Mouse (Mus musculus) hindbrain, postnatal 0 days (tissue): Measurements from ENCODE around the gene Stk10. TPM values are rescaled to one million over a fixed set of nuclear protein-coding genes. Genes with fewer than 3 reads are reported as not detected.
A peak's percentile ranks its signal among the peaks of the same experiment; 100 is the strongest.

Source experiments
- ATAC-seq: fragments of 200-750 bp; cut with Nextera tagmentation; 2 replicates; pipeline ENCODE4 v1.8.0; 2017; ENCODE audit warnings: mild to moderate bottlenecking, moderate TSS enrichment, moderate library complexity
- DNase-seq: peaks from one replicate; pipeline ENCODE4 v3.0.0-alpha.2; 2015; ENCODE audit warnings: low spot score
- H3K27ac ChIP-seq: fragments of 300-500 bp; sonication (generic); 2 replicates; pipeline ENCODE4 v1.5.1; 2014; ENCODE audit warnings: mild to moderate bottlenecking
- H3K27me3 ChIP-seq: fragments of 300-500 bp; sonication (generic); 2 replicates; pipeline ENCODE4 v1.6.1; 2014; ENCODE audit warnings: low read length, mixed read lengths; ENCODE audit not compliant: insufficient read depth
- H3K36me3 ChIP-seq: fragments of 300-500 bp; sonication (generic); 2 replicates; pipeline ENCODE4 v1.6.1; 2014; ENCODE audit warnings: low read length, mixed read lengths; ENCODE audit not compliant: insufficient read depth
- H3K4me1 ChIP-seq: fragments of 300-500 bp; sonication (generic); 2 replicates; pipeline ENCODE4 v1.6.1; 2014; ENCODE audit warnings: antibody characterized with exemption, low read length, mixed read lengths; ENCODE audit not compliant: insufficient read depth
- H3K4me2 ChIP-seq: fragments of 300-500 bp; sonication (generic); 2 replicates; pipeline ENCODE4 v1.6.1; 2014; ENCODE audit warnings: low read depth, mild to moderate bottlenecking, low read length, moderate library complexity, mixed read lengths
- H3K4me3 ChIP-seq: fragments of 300-500 bp; sonication (generic); 2 replicates; pipeline ENCODE4 v1.5.1; 2014; ENCODE audit warnings: low read length
- H3K9ac ChIP-seq: fragments of 300-500 bp; sonication (generic); replicated peaks from 2 replicates; pipeline ENCODE4 v1.6.1; 2014; ENCODE audit warnings: mild to moderate bottlenecking, low read length, moderate library complexity, mixed read lengths
- H3K9me3 ChIP-seq: fragments of 300-500 bp; sonication (generic); 2 replicates; pipeline ENCODE4 v1.6.1; 2016; ENCODE audit warnings: low read length, mixed read lengths
- CTCF ChIP-seq: IDR thresholded peaks from 2 replicates; pipeline ENCODE4 v1.5.1; 2016; ENCODE audit warnings: antibody characterized with exemption, control low read depth, low read depth
- WGBS: fragments of 180-500 bp; shearing (Covaris S2); extraction: QIAGEN DNeasy Blood & Tissue Kit; methylation state at CpG from one replicate; pipeline ENCODE4 v1.1.7; 2014; 5-methylcytosine and 5-hydroxymethylcytosine counted together
- polyA plus RNA-seq: library from polyadenylated mRNA; unstranded; fragments of >200 nt; fragmentation: Nextera tagmentation; extraction: Ambion mirVana; gene quantifications from 2 replicates; pipeline ENCODE4 v1.2.1, GENCODE M21; 2015
- total RNA-seq: library from RNA; depleted of rRNA; stranded (reverse); fragments of >200 nt; gene quantifications from 2 replicates; pipeline ENCODE4 v1.2.3, GENCODE M21; 2014

Stk10 gene
- total and polyA plus RNA-seq, 2 experiments from 2014 or later, result 1.2 to 4.5 TPM

DNA sequence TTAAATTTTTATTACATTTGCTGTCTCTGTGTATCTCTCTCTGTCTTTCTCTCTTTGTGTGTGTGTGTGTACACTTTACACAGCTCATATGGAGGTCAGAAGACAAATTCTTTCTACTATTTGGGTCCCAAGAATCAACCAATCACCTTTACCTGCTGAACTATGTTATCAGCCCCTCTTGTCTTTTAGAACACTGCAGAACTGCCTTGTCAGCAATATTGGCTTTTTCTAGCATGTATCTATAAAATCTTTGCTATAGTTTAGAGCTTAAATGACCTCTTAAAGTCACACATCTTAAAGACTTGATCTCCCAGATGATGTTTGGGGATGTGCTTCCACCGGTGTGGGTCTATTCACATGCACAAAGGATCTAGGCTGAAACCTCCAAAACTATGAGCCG is 42.0 kb upstream of the Stk10 start:
- DNase-seq (no peak), ATAC-seq (no peak)
- Histone ChIP-seq H3K4me2 (no peak overlapping the region), H3K9ac (no peak overlapping the region), H3K27me3 (no peaks in the 10 kb centered on the region), H3K4me3 (no peak overlapping the region), H3K9me3 (no peaks in the 10 kb centered on the region), H3K4me1 (no peaks in the 10 kb centered on the region), H3K36me3 (no peaks in the 10 kb centered on the region), H3K27ac (no peak overlapping the region)
- WGBS, result 99% methylated on average over 2 of the region's 2 CpGs
- TF ChIP-seq CTCF, result no peak

DNA sequence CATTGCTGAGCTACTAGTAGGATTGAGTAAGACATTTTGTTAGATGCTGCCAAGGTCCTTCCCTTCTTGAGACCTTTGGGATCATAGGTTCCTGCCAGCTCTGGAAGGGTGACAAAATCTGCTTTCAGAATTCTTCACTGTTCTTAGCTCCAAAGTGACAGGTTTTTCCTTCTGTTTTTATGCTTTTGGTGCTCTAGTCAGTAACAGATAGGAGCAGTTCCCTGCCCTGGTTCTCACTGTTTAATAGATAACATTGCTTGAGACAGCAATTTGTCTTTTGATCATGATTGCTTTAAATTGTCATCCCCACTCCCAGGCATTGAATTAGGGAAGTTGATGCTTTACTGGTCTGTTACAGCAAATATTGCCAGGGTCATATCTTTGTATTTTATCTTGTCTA is 39.8 kb upstream of the Stk10 start:
- H3K27me3 ChIP-seq, result no peaks in the 10 kb centered on the region
- no peak for DNase-seq
- H3K4me2 ChIP-seq, result no peak overlapping the region
- no peak overlapping the region for H3K27ac ChIP-seq
- no peak for ATAC-seq
- no peaks in the 10 kb centered on the region for H3K4me1 ChIP-seq
- H3K36me3 ChIP-seq, result no peaks in the 10 kb centered on the region
- H3K9me3 ChIP-seq, result no peaks in the 10 kb centered on the region
- H3K4me3 ChIP-seq, result no peak overlapping the region
- no peak for TF ChIP-seq CTCF
- H3K9ac ChIP-seq, result no peak overlapping the region

DNA sequence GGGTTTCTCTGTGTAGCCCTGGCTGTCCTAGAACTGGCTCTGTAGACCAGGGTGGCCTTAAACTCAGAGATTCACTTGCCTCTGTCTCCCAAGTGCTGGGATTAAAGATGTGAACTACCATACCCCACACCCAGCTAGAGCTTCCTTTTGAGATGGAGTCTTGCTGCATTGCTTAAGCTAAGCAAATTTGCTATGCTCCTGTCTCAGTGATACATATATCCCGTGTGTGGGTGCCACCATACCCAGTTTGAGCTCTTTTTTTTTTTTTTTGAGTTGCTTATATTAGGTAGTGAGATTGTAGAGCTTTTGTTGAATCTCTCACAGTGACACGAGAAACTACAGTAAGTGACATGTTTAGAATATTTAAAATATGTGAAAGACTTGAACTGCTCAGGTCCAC is 37.8 kb upstream of the Stk10 start:
- Histone ChIP-seq H3K36me3 (no peaks in the 10 kb centered on the region), H3K4me1 (no peaks in the 10 kb centered on the region), H3K4me3 (no peak overlapping the region), H3K4me2 (no peak overlapping the region), H3K9ac (no peak overlapping the region), H3K27ac (no peak overlapping the region), H3K27me3 (no peaks in the 10 kb centered on the region), H3K9me3 (no peaks in the 10 kb centered on the region)
- no peak for ATAC-seq
- DNase-seq, result no peak
- no peak for TF ChIP-seq CTCF
- WGBS, result 84% methylated on average over 2 of the region's 2 CpGs

DNA sequence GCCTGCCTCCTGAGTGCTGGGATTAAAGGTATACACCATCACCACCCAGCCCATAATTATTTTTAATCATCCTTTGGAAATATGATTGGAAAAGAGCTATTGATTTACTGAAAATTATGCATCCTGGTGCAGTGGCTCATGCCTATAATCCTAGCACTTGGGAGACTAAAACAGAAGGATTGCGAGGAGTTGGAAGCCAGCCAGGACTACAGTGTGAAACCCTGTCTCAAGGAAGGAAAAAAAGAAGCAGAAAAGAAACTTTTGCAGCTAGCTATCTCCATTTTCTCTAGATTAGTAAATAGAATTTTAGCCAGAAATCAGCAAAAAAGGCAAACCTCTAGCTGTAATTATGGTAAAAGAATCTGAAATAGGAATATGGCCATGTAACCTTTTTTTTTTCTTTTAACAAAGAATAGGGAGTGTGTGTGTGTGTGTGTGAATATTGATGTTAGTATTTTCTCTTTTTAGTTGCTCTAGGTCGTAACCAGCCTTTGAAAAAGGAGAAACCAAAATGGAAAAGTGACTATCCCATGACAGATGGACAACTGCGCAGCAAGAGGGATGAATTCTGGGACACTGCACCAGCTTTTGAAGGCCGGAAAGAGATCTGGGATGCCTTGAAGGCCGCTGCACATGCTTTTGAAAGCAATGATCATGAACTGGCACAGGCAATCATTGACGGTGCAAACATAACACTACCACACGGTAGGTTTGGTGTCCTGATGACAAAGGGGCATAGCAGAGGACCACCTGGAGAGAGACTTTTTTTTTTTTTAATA is 34.2 kb upstream of the Stk10 start:
- H3K4me1 ChIP-seq, result no peaks in the 10 kb centered on the region
- no peak for TF ChIP-seq CTCF
- no peaks in the 10 kb centered on the region for H3K27me3 ChIP-seq
- peak; percentile 65 for DNase-seq
- no peak overlapping the region for H3K4me3 ChIP-seq
- no peak overlapping the region for H3K4me2 ChIP-seq
- no peak overlapping the region for H3K9ac ChIP-seq
- H3K36me3 ChIP-seq, result no peaks in the 10 kb centered on the region
- ATAC-seq, result no peak
- H3K27ac ChIP-seq, result no peak overlapping the region
- WGBS, result 62% methylated on average over 7 of the region's 7 CpGs
- H3K9me3 ChIP-seq, result no peaks in the 10 kb centered on the region

- Histone ChIP-seq H3K9ac (no peak overlapping the region), H3K27ac (no peak overlapping the region), H3K9me3 (no peaks in the 10 kb centered on the region), H3K27me3 (no peaks in the 10 kb centered on the region), H3K36me3 (no peaks in the 10 kb centered on the region), H3K4me3 (no peak overlapping the region), H3K4me1 (no peaks in the 10 kb centered on the region), H3K4me2 (no peak overlapping the region)
- TF ChIP-seq CTCF, result peak; percentile 34
- WGBS, result 96% methylated on average over 4 of the region's 4 CpGs
- ATAC-seq (no peak), DNase-seq (no peak)
These were observed 33.2 kb upstream of the Stk10 start for GRCm38 (mm10) chr11:32499931-32500330.

DNA sequence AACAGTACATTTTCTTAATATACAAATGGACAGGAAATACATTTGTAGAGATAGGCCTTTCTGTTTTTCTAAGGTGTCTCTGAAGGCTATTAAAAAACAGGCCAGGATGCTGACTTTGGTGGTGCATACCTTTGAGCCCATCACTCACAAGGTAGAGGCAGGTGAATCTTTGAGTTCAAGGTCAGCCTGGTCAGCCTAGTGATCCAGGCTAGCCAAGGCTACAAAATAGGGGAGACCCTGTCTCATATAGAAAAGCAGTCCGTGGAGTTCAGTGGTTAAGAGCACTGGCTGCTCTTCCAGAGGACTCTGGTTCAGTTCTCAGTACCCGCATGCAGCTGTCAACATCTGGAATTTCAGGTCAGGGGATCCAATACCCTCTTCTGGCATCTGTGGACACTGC is 29.4 kb upstream of the Stk10 start:
- TF ChIP-seq CTCF, result no peak
- ATAC-seq, result no peak
- Histone ChIP-seq H3K9ac (no peak overlapping the region), H3K27ac (no peak overlapping the region), H3K9me3 (no peaks in the 10 kb centered on the region), H3K4me3 (no peak overlapping the region), H3K36me3 (no peaks in the 10 kb centered on the region), H3K4me1 (no peaks in the 10 kb centered on the region), H3K27me3 (no peaks in the 10 kb centered on the region), H3K4me2 (no peak overlapping the region)
- WGBS, result 97% methylated on average over 2 of the region's 2 CpGs
- DNase-seq, result no peak

DNA sequence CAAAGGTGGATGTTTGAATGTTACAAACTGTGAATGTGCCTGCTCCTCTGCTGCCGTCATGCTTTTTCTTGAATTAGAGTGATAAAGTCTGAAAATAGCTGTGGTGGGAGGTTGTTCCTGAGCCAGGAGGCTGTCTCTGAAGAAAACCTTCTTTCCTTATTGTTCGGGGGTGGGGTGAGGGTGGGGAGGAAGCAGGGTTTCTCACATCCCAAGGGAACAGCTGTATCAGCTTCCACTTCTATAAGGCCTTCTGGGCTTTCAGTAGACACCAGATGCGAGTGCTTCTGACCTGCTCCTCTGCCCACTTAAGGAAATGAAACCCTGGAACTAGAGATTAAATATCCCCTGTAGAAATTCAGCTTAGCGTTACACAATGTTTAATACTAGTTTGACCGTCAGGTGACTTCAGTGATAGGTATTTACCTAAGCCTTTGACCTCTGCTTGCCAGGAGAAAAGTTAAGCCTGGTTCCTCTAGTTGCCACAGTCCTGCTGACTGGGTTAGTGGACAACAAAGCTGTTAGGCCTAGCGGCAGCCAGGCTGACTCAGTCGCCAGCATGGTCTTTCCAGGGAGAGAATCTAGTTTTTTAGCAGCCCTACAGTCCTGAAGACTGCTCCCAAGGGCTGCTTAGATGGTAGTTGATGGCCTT is 27.9 kb upstream of the Stk10 start:
- Histone ChIP-seq H3K9me3 (no peaks in the 10 kb centered on the region), H3K27me3 (no peaks in the 10 kb centered on the region), H3K9ac (no peak overlapping the region), H3K36me3 (no peaks in the 10 kb centered on the region), H3K4me2 (no peak overlapping the region), H3K4me1 (no peaks in the 10 kb centered on the region), H3K27ac (no peak overlapping the region), H3K4me3 (no peak overlapping the region)
- DNase-seq (no peak), ATAC-seq (no peak)
- WGBS, result 86% methylated on average over 7 of the region's 7 CpGs
- TF ChIP-seq CTCF, result no peak
